Mouse (Mus musculus) olfactory bulb, adult 2 months (tissue): ENCODE measurements around the gene Zfp444.

Source experiments
- CTCF ChIP-seq: fragments of 200-500 bp; IDR thresholded peaks from 2 replicates; pipeline ENCODE4 v1.5.1; 2012; ENCODE audit warnings: low read depth, mild to moderate bottlenecking, low read length, moderate library complexity; ENCODE audit not compliant: insufficient read depth
- POLR2A ChIP-seq: fragments of 200-500 bp; IDR thresholded peaks from 2 replicates; pipeline ENCODE4 v1.6.1; 2012; ENCODE audit warnings: mild to moderate bottlenecking, low read depth, low read length, moderate library complexity; ENCODE audit not compliant: insufficient read depth

DNA sequence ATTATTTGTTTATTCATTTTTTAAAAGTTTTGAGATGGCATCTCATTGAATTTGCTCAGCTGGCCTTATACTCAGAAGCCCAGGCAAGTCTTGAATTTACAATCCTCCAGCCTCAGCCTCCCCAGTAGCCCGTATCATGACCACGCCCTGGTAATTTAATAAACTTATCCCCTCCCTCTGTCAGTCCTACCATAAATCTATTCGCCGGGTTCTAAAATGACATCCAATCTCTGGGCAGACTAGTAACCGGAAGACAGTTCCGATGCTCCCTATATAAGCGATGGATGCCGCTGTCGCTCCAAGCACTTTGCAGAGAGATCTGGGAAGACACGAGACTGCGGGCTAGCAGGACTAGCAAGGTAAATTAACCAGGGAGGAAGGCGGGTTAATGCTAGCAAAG is 50.0 kb downstream of the Zfp444 start, which contains the start of gene Zscan5b:
- TF ChIP-seq CTCF: no peak
- TF ChIP-seq POLR2A: no peak
